Mouse (Mus musculus): Measurements from ENCODE around the gene Ehd2.

DNA sequence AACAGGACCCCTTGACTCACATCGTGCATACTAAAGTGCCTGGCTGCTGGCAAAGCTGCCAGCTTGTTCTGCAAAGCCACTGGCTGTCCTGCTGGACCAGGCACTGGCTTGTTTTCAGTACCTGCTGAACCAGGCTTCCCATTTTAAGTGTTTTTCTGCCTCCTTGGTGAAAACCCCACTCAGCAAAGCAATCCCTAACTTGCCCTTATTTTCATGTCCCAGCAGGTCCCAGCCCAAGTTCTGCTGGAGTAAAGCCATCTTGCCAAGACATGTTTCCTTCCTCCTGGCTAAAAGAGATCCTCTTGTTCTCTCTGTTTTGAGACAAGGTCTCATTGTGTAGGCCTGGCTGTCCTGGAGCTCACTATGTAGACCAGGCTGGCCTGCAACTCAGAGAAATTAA is 23.1 kb downstream of the Ehd2 start:
- no peak for TF ChIP-seq POLR2A (IDR thresholded peaks at IDR 0.05; ENCODE audit: insufficient read depth, low read length)
- no peak for TF ChIP-seq EP300 (IDR thresholded peaks at IDR 0.05; ENCODE audit: insufficient read depth, low read depth, low read length)
- no peak for TF ChIP-seq CTCF (IDR thresholded peaks at IDR 0.05; ENCODE audit: low read depth, low read length)

Measured in ES-Bruce4 (cell line).